In the genomic region with DNA sequence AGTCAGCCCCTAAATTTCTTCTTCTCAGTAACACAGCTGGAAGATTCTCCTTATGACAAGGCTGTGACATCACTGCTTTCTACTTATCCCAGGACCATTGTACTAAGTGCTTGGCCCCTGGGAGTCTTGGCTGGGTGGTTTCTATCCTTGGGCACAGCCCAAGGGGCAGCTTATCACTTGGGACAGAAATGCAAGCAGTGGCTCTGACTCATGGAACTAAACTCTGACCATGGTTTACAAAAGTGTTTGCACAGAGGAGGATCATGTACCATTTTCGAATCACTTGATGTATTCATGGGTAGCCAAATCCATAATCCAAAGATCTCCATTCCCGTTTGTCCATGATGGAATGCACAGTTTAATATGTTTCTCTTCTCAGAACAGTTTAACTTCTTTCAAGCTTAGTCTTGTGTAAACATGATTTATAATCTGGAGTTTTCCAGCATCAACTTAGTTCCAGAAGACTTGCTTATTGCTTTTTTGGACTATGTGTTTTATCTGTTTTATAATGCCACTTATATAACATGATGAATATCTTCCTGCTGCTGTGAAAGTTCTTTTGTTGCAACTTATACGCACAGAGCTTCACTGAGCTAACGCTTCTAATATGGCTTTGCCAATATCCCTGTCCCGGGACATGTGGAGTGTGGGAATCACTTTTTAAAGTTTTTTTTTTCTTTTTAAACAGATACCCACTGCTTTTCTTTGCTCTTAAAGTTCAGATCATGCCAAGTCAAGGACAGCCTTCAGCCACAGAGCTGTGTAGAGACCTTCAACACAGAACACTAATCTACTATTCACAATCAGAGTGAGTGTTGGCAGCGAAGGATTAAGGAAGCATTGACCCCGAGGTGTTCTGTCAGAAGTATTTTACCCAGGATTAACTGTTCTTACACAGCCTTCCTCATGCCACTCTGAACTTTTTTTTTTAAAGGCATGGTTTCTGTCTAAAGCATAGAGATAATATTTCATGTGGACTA, we compare ENCODE assay signal across 14 mouse cellular contexts.
DNase-seq lines count a peak whose midpoint lies in the region; ATAC-seq and TF ChIP-seq lines count a peak whose summit lies in the region.
"Had no signal": no experiment of that assay in that cellular context is flagged by ENCODE, and none has a peak within 500 bp of the region (broad histone marks: within the 10 kb centered on the region; RNA-seq: fewer than 3 reads in every experiment).

No protein-coding gene starts in this region.

- ATAC-seq in intestine, embryonic 16.5 days = no peak; the same call in 1 of the 2 replicates
- no peak for ATAC-seq in intestine, postnatal 0 days
- no peak for ATAC-seq in midbrain, embryonic 11.5 days (ENCODE audit: low FRiP score)
- no peak for ATAC-seq in midbrain, embryonic 15.5 days (replicated peaks)
- peak; percentile 74; the same call in 1 of the 2 replicates for ATAC-seq in stomach, postnatal 0 days (ENCODE audit: low FRiP score, low TSS enrichment)
- no peak for ATAC-seq in liver, postnatal 0 days
- ATAC-seq: activated CD4-positive, CD25-positive, alpha-beta regulatory T cell, adult 4 months; hindbrain, embryonic 16.5 days had no signal

- H3K27me3 ChIP-seq in intestine, embryonic 16.5 days (replicated peaks; ENCODE audit: control insufficient read depth, insufficient read depth, low read length) = no peaks in the 10 kb centered on the region
- no peaks in the 10 kb centered on the region for H3K27me3 ChIP-seq in intestine, postnatal 0 days (replicated peaks; ENCODE audit: control insufficient read depth, insufficient read depth, low read length)
- H3K27me3 ChIP-seq in midbrain, embryonic 11.5 days (ENCODE audit: control insufficient read depth, insufficient read depth, low read length) = no peaks in the 10 kb centered on the region
- no peaks in the 10 kb centered on the region for H3K27me3 ChIP-seq in midbrain, embryonic 15.5 days (replicated peaks)
- no peaks in the 10 kb centered on the region for H3K27me3 ChIP-seq in stomach, postnatal 0 days (ENCODE audit: control insufficient read depth, insufficient read depth, low read length)
- H3K27me3 ChIP-seq in liver, postnatal 0 days (ENCODE audit: insufficient read depth, low read length) = no peaks in the 10 kb centered on the region
- H3K27me3 ChIP-seq: embryonic facial prominence, embryonic 12.5 days; liver, embryonic 13.5 days; neural tube, embryonic 15.5 days had no signal

- no peaks in the 10 kb centered on the region for H3K9me3 ChIP-seq in intestine, embryonic 16.5 days (ENCODE audit: control insufficient read depth, low read length)
- no peaks in the 10 kb centered on the region for H3K9me3 ChIP-seq in intestine, postnatal 0 days (ENCODE audit: control insufficient read depth)
- no peaks in the 10 kb centered on the region for H3K9me3 ChIP-seq in midbrain, embryonic 11.5 days (ENCODE audit: control insufficient read depth, low read length)
- H3K9me3 ChIP-seq in midbrain, embryonic 15.5 days = no peaks in the 10 kb centered on the region
- no peaks in the 10 kb centered on the region for H3K9me3 ChIP-seq in stomach, postnatal 0 days (ENCODE audit: control insufficient read depth, low read length)
- no peaks in the 10 kb centered on the region for H3K9me3 ChIP-seq in liver, postnatal 0 days (ENCODE audit: low read length)
- H3K9me3 ChIP-seq: embryonic facial prominence, embryonic 12.5 days; forebrain, embryonic 10.5 days; liver, embryonic 13.5 days; neural tube, embryonic 15.5 days had no signal

- no peak overlapping the region for H3K9ac ChIP-seq in intestine, embryonic 16.5 days (ENCODE audit: low read depth, low read length)
- no peak overlapping the region for H3K9ac ChIP-seq in intestine, postnatal 0 days (ENCODE audit: low read depth, low read length)
- no peak overlapping the region for H3K9ac ChIP-seq in midbrain, embryonic 11.5 days (ENCODE audit: low read length)
- no peak overlapping the region for H3K9ac ChIP-seq in midbrain, embryonic 15.5 days
- no peak overlapping the region for H3K9ac ChIP-seq in stomach, postnatal 0 days (ENCODE audit: low read length)
- H3K9ac ChIP-seq in liver, postnatal 0 days (replicated peaks) = no peak overlapping the region
- H3K9ac ChIP-seq: embryonic facial prominence, embryonic 12.5 days; liver, embryonic 13.5 days; neural tube, embryonic 15.5 days had no signal

- no peak overlapping the region for H3K4me3 ChIP-seq in intestine, embryonic 16.5 days (ENCODE audit: low read length)
- H3K4me3 ChIP-seq in intestine, postnatal 0 days (ENCODE audit: low read depth, low read length) = no peak overlapping the region
- no peak overlapping the region for H3K4me3 ChIP-seq in midbrain, embryonic 11.5 days (ENCODE audit: low read depth, low read length)
- H3K4me3 ChIP-seq in midbrain, embryonic 15.5 days = no peak overlapping the region
- no peak overlapping the region for H3K4me3 ChIP-seq in stomach, postnatal 0 days (ENCODE audit: low read depth, low read length)
- H3K4me3 ChIP-seq in liver, postnatal 0 days (ENCODE audit: low read depth, low read length) = no peak overlapping the region
- H3K4me3 ChIP-seq: embryonic facial prominence, embryonic 12.5 days; forebrain, embryonic 10.5 days; liver, embryonic 13.5 days; neural tube, embryonic 15.5 days had no signal

- WGBS in intestine, embryonic 16.5 days = 47% methylated on average over 7 of the region's 7 CpGs
- WGBS in intestine, postnatal 0 days = 61% methylated on average over 7 of the region's 7 CpGs
- 70% methylated on average over 7 of the region's 7 CpGs for WGBS in midbrain, embryonic 11.5 days
- WGBS in midbrain, embryonic 15.5 days = 69% methylated on average over 7 of the region's 7 CpGs
- WGBS in stomach, postnatal 0 days = 22% methylated on average over 7 of the region's 7 CpGs
- 71% methylated on average over 7 of the region's 7 CpGs for WGBS in liver, postnatal 0 days (ENCODE audit: insufficient replicate concordance)

- H3K4me2 ChIP-seq in intestine, embryonic 16.5 days (ENCODE audit: low read depth, low read length) = no peak overlapping the region
- no peak overlapping the region for H3K4me2 ChIP-seq in intestine, postnatal 0 days (replicated peaks; ENCODE audit: low read depth)
- no peak overlapping the region for H3K4me2 ChIP-seq in midbrain, embryonic 11.5 days
- no peak overlapping the region for H3K4me2 ChIP-seq in midbrain, embryonic 15.5 days
- no peak overlapping the region for H3K4me2 ChIP-seq in stomach, postnatal 0 days (replicated peaks; ENCODE audit: low read depth)
- no peak overlapping the region for H3K4me2 ChIP-seq in liver, postnatal 0 days (ENCODE audit: low read depth, low read length)
- H3K4me2 ChIP-seq: embryonic facial prominence, embryonic 12.5 days; liver, embryonic 13.5 days; neural tube, embryonic 15.5 days had no signal

- DNase-seq in midbrain, embryonic 11.5 days (ENCODE audit: low spot score, missing footprints) = peak; percentile 61
- peak; percentile 57 for DNase-seq in adrenal gland, adult 8-10 months
- DNase-seq in stomach, postnatal 0 days (ENCODE audit: low spot score) = no peak
- no peak for DNase-seq in liver, postnatal 0 days
- DNase-seq: cerebellum, postnatal 25 days; liver, embryonic 13.5 days had no signal

- no peaks in the 10 kb centered on the region for H3K36me3 ChIP-seq in intestine, embryonic 16.5 days (ENCODE audit: control insufficient read depth, insufficient read depth, low read length)
- no peaks in the 10 kb centered on the region for H3K36me3 ChIP-seq in intestine, postnatal 0 days (ENCODE audit: control insufficient read depth, insufficient read depth)
- no peaks in the 10 kb centered on the region for H3K36me3 ChIP-seq in midbrain, embryonic 11.5 days (ENCODE audit: control insufficient read depth, insufficient read depth, low read length)
- H3K36me3 ChIP-seq in midbrain, embryonic 15.5 days (replicated peaks) = no peaks in the 10 kb centered on the region
- H3K36me3 ChIP-seq in stomach, postnatal 0 days (ENCODE audit: control insufficient read depth, insufficient read depth, low read length) = no peaks in the 10 kb centered on the region
- H3K36me3 ChIP-seq in liver, postnatal 0 days (replicated peaks; ENCODE audit: insufficient read depth, low read length) = no peaks in the 10 kb centered on the region
- H3K36me3 ChIP-seq: embryonic facial prominence, embryonic 12.5 days; forebrain, embryonic 10.5 days; liver, embryonic 13.5 days; neural tube, embryonic 15.5 days had no signal

- H3K27ac ChIP-seq in intestine, embryonic 16.5 days (ENCODE audit: low read length) = peak overlapping the region; percentile 33; the same call in 1 of the 2 replicates
- no peak overlapping the region for H3K27ac ChIP-seq in intestine, postnatal 0 days (ENCODE audit: low read depth, low read length)
- no peak overlapping the region for H3K27ac ChIP-seq in midbrain, embryonic 11.5 days (ENCODE audit: low read depth, low read length)
- no peak overlapping the region for H3K27ac ChIP-seq in midbrain, embryonic 15.5 days
- H3K27ac ChIP-seq in stomach, postnatal 0 days (replicated peaks) = 0 out of 2 replicates have a peak overlapping the region, but pooled peaks have one; percentile 53
- H3K27ac ChIP-seq in liver, postnatal 0 days (ENCODE audit: low read depth) = no peak overlapping the region
- H3K27ac ChIP-seq: embryonic facial prominence, embryonic 12.5 days; forebrain, embryonic 10.5 days; liver, embryonic 13.5 days; neural tube, embryonic 15.5 days had no signal

- TF ChIP-seq EP300 in stomach, postnatal 0 days (optimal IDR thresholded peaks at IDR 0.05) = peak; percentile 84
- TF ChIP-seq EP300 in liver, postnatal 0 days (IDR thresholded peaks at IDR 0.05; ENCODE audit: low read depth) = no peak

- TF ChIP-seq CTCF in intestine, postnatal 0 days (IDR thresholded peaks at IDR 0.05; ENCODE audit: low read depth) = no peak
- TF ChIP-seq CTCF in stomach, postnatal 0 days (IDR thresholded peaks at IDR 0.05; ENCODE audit: low read depth) = no peak
- TF ChIP-seq CTCF in liver, postnatal 0 days (IDR thresholded peaks at IDR 0.05; ENCODE audit: low read depth) = no peak

- H3K4me1 ChIP-seq in intestine, embryonic 16.5 days (ENCODE audit: control insufficient read depth, insufficient read depth, low read length) = no peaks in the 10 kb centered on the region
- H3K4me1 ChIP-seq in intestine, postnatal 0 days (replicated peaks; ENCODE audit: control insufficient read depth, insufficient read depth, low read length) = no peaks in the 10 kb centered on the region
- H3K4me1 ChIP-seq in midbrain, embryonic 11.5 days (ENCODE audit: control insufficient read depth, insufficient read depth, low read length) = no peaks in the 10 kb centered on the region
- H3K4me1 ChIP-seq in midbrain, embryonic 15.5 days = no peaks in the 10 kb centered on the region
- no peaks in the 10 kb centered on the region; the same call in 1 of the 2 replicates for H3K4me1 ChIP-seq in stomach, postnatal 0 days (replicated peaks; ENCODE audit: control insufficient read depth, insufficient read depth)
- peaks cover 6% of the 10 kb centered on the region; the same call in 1 of the 2 replicates for H3K4me1 ChIP-seq in liver, postnatal 0 days (ENCODE audit: insufficient read depth)
- H3K4me1 ChIP-seq: embryonic facial prominence, embryonic 12.5 days; forebrain, embryonic 10.5 days; liver, embryonic 13.5 days; neural tube, embryonic 15.5 days had no signal

Comparison
In these comparisons a context has a peak if more than half of its experiments do, and no peak if none do; other contexts are left out.
1. H3K27ac ChIP-seq: peak in intestine, embryonic 16.5 days (single experiment) and stomach, postnatal 0 days (single experiment); none in intestine, postnatal 0 days (single experiment), midbrain, embryonic 11.5 days (single experiment), midbrain, embryonic 15.5 days (single experiment) and liver, postnatal 0 days (single experiment).
2. DNase-seq: peak in midbrain, embryonic 11.5 days (single experiment) and adrenal gland, adult 8-10 months (single experiment); none in stomach, postnatal 0 days (single experiment) and liver, postnatal 0 days (single experiment).